Mouse (Mus musculus): ENCODE data around the gene Tex19.1.

DNA sequence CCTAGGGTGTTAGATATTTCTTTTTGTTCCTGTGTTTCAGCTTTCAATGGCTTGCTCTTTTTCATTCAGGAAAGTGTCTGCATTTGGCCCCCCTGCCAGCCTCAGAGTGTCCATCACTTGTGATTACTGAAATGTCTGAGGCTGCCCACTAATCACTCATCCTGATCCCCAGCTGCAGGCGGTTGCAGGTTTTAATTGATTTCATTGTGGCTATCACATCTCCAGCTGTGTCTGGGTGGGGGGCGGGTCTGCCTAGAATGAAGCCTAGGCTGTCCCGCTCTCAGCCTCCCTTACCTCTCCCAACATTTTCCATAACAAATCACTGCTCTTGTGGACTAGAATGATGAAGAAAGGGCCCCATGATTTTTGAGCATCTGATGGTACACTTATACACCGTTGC lies 8.3 kb downstream of the Tex19.1 start:
- TF ChIP-seq CTCF (IDR thresholded peaks at IDR 0.05; ENCODE audit: borderline replicate concordance, insufficient read depth, low read length) (no peak), POLR2A (IDR thresholded peaks at IDR 0.05; ENCODE audit: low read depth, low read length) (no peak)
